Mouse (Mus musculus) mature B cell (primary cell): ENCODE measurements around the gene Tas1r3.

Source experiments
- in situ Hi-C: fragments of 300-500 bp; cut with MboI; formaldehyde crosslinking; loops from 2 replicates; pipeline ENCODE4 v1.14.3; 2019

The Tas1r3 gene

GRCm38 (mm10) chr4:155863001-155863400 lies at the start of gene Tas1r3:
TSS of gene Tas1r3 (minus strand) at chr4:155863362.
- in situ Hi-C loops, result no loop called here

- in situ Hi-C loops, result no loop called here
Observed at GRCm38 (mm10) chr4:155908751-155909150, 45.6 kb upstream of the Tas1r3 start.

- in situ Hi-C loops, result no loop called here
Observed at GRCm38 (mm10) chr4:155908281-155908680, 45.1 kb upstream of the Tas1r3 start.

- in situ Hi-C loops, result no loop called here
Observed at GRCm38 (mm10) chr4:155907003-155907402, 43.8 kb upstream of the Tas1r3 start.

- in situ Hi-C loops, result no loop called here
Observed at GRCm38 (mm10) chr4:155906125-155906524, 43.0 kb upstream of the Tas1r3 start.

- in situ Hi-C loops, result no loop called here
Observed at GRCm38 (mm10) chr4:155905634-155906033, 42.5 kb upstream of the Tas1r3 start.

- in situ Hi-C loops, result no loop called here
Observed at GRCm38 (mm10) chr4:155904318-155905102, 41.3 kb upstream of the Tas1r3 start.

- in situ Hi-C loops, result no loop called here
Observed at GRCm38 (mm10) chr4:155903246-155903645, 40.1 kb upstream of the Tas1r3 start.

- in situ Hi-C loops, result no loop called here
Observed at GRCm38 (mm10) chr4:155901205-155901604, 38.0 kb upstream of the Tas1r3 start.

GRCm38 (mm10) chr4:155899355-155899754 lies 36.2 kb upstream of the Tas1r3 start:
- in situ Hi-C loops, result no loop called here

GRCm38 (mm10) chr4:155898318-155898717 lies 35.2 kb upstream of the Tas1r3 start:
- in situ Hi-C loops, result no loop called here

GRCm38 (mm10) chr4:155896461-155896860 lies 33.3 kb upstream of the Tas1r3 start:
- in situ Hi-C loops, result no loop called here

GRCm38 (mm10) chr4:155895826-155896225 lies 32.7 kb upstream of the Tas1r3 start:
- in situ Hi-C loops, result no loop called here

GRCm38 (mm10) chr4:155895216-155895615 lies 32.1 kb upstream of the Tas1r3 start:
- in situ Hi-C loops, result no loop called here

- in situ Hi-C loops, result no loop called here
Observed at GRCm38 (mm10) chr4:155894311-155894881, 31.2 kb upstream of the Tas1r3 start.

- in situ Hi-C loops, result no loop called here
Observed at GRCm38 (mm10) chr4:155893212-155893690, 30.1 kb upstream of the Tas1r3 start.

GRCm38 (mm10) chr4:155892438-155893211 lies 29.5 kb upstream of the Tas1r3 start:
- in situ Hi-C loops, result no loop called here

GRCm38 (mm10) chr4:155892017-155892416 lies 28.9 kb upstream of the Tas1r3 start:
- in situ Hi-C loops, result no loop called here

- in situ Hi-C loops, result no loop called here
Observed at GRCm38 (mm10) chr4:155891551-155892001, 28.4 kb upstream of the Tas1r3 start, which contains the start of the genes Pusl1 and Acap3. TSS of gene Pusl1 (minus strand) at chr4:155891781. TSS of gene Acap3 (plus strand) at chr4:155891822.

- in situ Hi-C loops, result no loop called here
Observed at GRCm38 (mm10) chr4:155891011-155891471, 27.9 kb upstream of the Tas1r3 start.

- in situ Hi-C loops, result no loop called here
Observed at GRCm38 (mm10) chr4:155889316-155889715, 26.2 kb upstream of the Tas1r3 start.

- in situ Hi-C loops, result no loop called here
Observed at GRCm38 (mm10) chr4:155888181-155888580, 25.0 kb upstream of the Tas1r3 start.
